Mouse (Mus musculus) adrenal gland, adult 8-10 months (tissue): ENCODE measurements around the gene Tec. TPM values are rescaled to one million over a fixed set of nuclear protein-coding genes. Genes with fewer than 3 reads are reported as not detected.

ENCODE experiments used
- DNase-seq: peaks from one replicate; pipeline ENCODE4 v3.0.0; 2022
- total RNA-seq, 4 experiments: library from RNA; stranded (reverse); gene quantifications; 2 replicates each; pipeline ENCODE4 v1.2.4; 2022

The Tec gene
- total RNA-seq, 4 experiments from 2014 or later = 2.0 to 3.8 (median 3.2) TPM

GRCm38 (mm10) chr5:72783123-72783522 lies 85.2 kb downstream of the Tec start:
- DNase-seq = no peak

GRCm38 (mm10) chr5:72781776-72782175 lies 86.5 kb downstream of the Tec start:
- DNase-seq = no peak

- DNase-seq = no peak
Measured at GRCm38 (mm10) chr5:72776595-72776994, 91.7 kb downstream of the Tec start.

DNA sequence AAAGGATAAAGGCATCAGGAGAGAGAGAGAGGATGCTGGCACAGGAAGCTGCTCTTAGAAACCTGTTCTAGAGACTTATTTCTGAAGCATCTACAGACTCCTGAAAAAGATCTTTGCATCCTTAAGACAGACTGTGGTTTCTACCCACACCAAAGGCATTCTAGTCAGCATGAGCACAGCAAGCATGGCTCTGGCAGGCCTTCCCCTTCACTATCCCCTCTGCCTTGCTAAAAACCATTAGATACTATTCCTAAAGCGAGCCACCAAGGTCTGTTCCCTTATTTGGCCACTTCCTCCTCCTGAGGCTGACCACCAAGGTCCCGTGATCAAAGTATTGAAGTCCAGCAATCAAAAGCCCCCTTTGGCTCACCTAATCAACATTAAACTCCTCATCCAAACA lies 92.2 kb downstream of the Tec start:
- no peak for DNase-seq

DNA sequence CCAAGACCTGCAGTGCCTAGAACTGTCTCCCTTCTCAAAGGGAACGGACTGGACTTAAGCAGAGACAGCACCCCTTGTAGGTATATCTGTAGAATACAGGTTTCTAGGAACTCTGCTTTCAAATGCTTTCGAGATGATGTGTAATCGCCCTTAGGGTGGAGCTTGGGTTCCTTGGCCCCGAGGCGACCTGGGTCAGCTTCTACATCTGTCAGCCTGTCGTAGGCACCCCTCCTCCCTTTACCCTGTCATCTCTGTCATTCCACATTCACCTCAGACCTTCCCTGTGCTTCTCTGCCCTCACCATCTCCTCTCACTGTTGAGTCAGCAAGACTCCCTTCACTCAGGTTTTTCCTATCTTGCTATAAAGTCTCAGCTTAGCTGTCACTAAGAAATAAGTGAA lies 98.4 kb downstream of the Tec start:
- no peak for DNase-seq

DNA sequence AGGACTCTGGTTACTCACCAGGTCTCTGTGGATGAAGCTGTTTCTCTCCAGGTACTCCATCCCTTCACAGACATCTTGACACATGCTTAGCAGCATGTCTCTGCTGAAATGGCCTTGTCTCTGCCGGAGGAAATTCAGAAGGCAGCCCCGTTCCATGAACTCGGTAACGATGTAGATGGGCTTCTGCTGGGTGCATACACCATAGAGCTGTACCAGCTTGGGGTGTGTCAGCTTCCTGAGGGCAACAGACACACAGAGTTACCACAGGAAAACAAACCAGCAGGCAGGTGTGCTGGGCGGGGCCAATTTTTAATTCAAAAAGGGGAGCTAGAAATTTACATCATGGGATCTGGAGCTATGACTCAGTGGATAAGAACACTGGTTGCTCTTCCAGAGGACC lies 104.7 kb downstream of the Tec start:
- DNase-seq = no peak

DNA sequence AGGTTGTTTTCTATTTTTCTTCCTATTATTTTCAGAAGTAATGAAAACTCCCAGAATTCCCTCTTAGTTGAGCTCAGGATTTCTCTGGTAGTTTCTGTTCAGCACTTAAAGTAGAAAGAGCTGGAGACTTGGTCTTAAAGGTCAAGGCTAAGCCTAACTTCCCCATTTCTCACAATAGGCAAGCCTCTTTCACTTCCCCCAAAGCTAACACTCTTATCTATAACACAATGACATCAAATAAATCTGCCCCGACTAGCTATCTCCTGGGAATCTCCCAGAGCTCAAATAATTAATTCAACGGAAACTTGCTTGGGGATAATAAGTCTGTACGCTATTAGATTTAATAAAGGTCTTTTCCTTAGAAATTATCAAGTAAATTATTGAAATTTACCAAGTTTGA lies 105.3 kb downstream of the Tec start:
- DNase-seq = no peak

GRCm38 (mm10) chr5:72761758-72762157 lies 106.5 kb downstream of the Tec start:
- no peak for DNase-seq

GRCm38 (mm10) chr5:72761237-72761636 lies 107.0 kb downstream of the Tec start:
- no peak for DNase-seq

DNA sequence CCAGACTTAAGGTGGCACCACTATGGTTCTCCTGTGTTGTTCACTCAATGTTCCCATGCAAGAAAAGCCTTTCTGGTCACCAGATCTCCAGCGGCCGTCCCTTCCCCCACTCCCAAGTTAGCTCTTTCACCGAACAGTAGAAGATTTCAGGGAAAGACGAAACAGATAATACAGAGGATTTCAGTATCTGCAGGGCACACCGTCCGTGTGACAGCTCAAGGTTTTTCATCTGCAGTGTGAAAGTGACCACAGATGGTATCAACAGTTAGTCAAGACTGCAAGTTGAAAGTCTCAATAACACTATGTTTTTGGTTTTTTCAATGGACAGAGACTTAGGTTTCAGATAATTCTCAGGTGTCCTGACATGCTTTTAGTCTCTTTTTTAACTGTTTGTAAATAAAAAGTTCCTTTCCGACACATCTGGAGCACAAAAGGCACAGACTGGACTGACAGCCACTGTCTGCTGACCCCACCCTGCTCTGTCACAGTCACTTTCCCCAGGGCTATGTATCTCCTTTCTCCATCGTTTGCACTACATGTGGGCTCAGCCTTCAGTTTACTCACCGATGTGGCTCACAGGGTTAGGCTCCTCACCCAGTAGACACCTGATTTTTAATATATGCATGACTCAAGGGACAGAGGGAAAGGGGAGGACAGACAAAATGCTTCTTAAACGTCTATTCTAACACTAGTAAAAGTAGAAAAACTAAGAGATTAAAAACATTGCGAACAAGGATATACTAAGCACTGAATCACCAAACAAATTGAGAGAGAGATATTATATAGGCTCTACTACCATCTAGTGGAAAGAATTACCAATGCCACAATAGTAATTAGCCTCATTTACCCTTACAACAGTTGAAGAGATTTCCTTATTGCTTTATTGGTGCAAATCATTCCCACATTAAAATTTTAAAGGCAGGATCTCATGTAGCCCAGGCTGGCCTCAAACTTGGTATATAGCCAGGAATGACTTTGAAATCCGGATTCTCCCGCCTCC lies 109.1 kb downstream of the Tec start:
- no peak for DNase-seq

DNA sequence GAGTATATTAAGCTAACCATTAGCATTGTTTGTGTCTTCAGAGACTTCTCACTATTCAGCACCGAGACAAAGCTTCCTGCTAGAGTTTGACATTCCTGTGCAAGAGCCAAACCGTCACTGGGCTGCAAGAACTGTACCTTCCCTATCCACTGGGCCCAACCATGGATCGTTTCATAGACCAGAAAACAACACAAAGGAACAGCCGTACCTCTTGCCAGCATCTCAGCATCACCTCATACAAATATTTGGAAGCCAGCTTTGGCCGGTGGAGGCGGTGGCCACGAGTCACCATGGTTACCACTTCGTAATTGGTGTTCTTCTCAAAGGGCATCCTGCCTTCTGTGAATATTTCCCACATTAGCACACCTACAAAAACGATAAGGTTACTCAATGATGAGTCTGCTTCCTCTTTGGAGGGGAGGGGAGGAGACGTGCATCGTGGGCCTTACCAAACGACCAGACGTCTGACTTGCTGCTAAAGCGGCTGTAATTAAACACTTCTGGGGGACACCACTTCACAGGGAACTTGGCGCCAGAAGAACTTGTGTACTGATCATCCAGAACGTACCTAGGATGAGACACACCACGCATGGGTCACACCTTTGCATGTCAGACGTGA lies 111.0 kb downstream of the Tec start:
- DNase-seq = no peak

- no peak for DNase-seq
Measured at GRCm38 (mm10) chr5:72755941-72756340, 112.3 kb downstream of the Tec start.

GRCm38 (mm10) chr5:72755035-72755434 lies 113.2 kb downstream of the Tec start:
- no peak for DNase-seq

- no peak for DNase-seq
Measured at GRCm38 (mm10) chr5:72752585-72752984, 115.7 kb downstream of the Tec start, which contains the start of gene Txk. Gene Txk (minus strand): TSS chr5:72752777.

GRCm38 (mm10) chr5:72751056-72751758 lies 117.1 kb downstream of the Tec start:
- no peak for DNase-seq

DNA sequence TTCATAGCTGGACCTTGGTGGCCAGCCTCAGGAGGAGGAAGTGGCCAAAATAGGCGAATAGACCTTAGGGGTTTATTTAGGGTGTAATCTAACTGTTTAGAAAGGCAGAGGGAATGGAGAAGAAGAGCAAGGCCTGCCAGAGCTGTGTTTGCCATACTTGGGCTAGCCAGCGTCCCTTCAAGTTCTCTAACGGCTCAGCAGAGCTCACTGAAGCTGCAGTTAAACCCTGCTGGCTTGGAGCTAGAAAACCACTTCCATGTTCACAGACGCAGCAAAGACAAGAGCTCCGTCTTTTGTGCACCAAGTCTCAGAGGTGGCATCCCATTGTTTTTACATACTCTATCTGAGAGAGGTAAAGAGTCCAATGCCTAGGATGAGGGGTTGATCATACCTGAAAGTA lies 118.1 kb downstream of the Tec start:
- DNase-seq = no peak

GRCm38 (mm10) chr5:72748659-72749265 lies 119.5 kb downstream of the Tec start:
- no peak for DNase-seq

DNA sequence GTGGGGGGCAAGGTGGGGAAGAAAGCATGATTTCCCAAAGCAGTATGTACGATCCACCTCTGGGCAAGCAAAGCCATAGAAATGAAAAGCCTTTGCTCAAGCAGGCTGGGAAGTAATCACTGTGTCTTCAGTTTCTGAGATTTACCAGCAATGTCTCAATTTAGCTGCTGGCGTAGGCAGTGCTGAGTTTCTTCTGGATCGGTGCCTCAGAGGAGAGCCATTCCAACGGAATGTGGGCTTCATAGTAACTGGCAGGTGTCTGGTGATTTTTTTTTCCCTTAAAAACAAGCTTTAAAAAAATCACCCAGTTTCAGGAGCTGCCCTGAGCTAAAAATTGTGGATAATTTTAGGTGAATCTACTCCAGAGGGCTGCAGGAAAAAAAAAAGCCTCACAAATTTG lies 120.9 kb downstream of the Tec start:
- DNase-seq = no peak

- no peak for DNase-seq
Measured at GRCm38 (mm10) chr5:72746461-72746860, 121.8 kb downstream of the Tec start.

DNA sequence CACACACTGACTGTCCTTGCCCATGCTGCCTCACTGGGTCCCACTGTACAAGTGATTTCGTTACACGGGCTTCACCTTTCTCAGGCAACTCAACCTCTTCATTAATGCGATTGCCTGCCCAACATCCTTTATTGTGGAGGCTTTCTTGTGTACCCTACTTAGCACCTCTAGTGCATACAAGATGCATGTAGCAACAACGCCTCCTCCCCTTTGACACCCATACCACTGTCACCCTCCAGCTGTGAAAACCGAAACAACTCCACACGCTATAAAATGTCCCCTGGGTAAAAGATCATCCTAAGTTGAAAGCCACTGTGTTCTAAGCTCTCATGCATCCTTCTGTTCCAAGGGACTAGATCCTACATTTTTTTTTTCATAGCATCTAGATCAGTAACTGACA lies 125.2 kb downstream of the Tec start:
- no peak for DNase-seq

- DNase-seq = no peak
Measured at GRCm38 (mm10) chr5:72736868-72737267, 131.4 kb downstream of the Tec start.

DNA sequence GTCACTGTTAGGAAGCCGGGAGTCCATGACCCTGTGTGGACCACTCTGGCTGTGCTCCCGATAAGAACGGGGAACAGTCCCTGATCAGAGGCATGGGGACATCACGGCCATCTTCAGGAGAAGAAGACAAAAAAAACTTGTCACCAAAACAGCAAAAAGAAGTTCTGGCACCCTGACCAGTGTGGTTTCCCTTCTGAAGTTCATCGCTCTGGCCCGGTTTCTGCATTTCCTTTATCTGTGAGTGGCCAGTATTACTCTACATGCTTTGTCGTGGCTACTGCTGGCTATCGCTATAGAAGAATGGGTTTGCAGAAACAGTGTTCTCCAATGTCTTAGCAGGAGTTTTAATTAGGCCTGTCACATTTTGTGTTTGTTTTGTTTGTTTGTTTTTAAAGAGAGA lies 131.8 kb downstream of the Tec start:
- DNase-seq = no peak

GRCm38 (mm10) chr5:72735763-72736162 lies 132.5 kb downstream of the Tec start:
- no peak for DNase-seq
